Mouse (Mus musculus) G1E-ER4 (cell line): ENCODE data around the gene Gm10643. TPM values are rescaled to one million over a fixed set of nuclear protein-coding genes. Genes with fewer than 3 reads are reported as not detected.

ENCODE experiments used
- GATA1 ChIP-seq: IDR thresholded peaks from one replicate; pipeline ENCODE4 v1.8.0; 2012; ENCODE audit warnings: low read length, inconsistent platforms
- polyA plus RNA-seq: library from polyadenylated mRNA; stranded (reverse); fragments of >175 nt; gene quantifications from 2 replicates; pipeline ENCODE4 v1.2.3, GENCODE M21; 2012

Gm10643 gene
- polyA plus RNA-seq, 1 experiment, result 0.11 TPM

DNA sequence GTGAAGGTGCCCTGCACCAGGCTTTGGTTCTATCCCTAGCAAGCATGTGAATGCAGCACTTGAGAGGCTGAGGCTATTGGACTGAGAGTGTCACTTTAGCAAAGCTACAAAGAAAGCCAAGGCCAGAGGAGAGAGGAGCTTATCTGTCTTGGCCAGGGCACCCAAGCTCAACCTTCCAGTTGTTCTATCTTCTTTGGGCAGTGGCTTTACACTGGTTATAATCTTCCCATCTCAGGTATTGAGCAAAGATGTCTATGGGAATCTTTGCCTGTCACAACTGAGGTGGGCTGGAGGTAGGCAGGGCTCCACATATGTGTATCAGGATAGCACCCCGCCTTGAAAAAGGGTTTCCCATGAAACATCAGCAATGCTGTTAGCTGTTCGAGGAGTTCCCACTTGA is 4.7 kb downstream of the Gm10643 start:
- TF ChIP-seq GATA1, result no peak

GRCm38 (mm10) chr8:84059226-84059625 is 5.7 kb downstream of the Gm10643 start:
- no peak for TF ChIP-seq GATA1

DNA sequence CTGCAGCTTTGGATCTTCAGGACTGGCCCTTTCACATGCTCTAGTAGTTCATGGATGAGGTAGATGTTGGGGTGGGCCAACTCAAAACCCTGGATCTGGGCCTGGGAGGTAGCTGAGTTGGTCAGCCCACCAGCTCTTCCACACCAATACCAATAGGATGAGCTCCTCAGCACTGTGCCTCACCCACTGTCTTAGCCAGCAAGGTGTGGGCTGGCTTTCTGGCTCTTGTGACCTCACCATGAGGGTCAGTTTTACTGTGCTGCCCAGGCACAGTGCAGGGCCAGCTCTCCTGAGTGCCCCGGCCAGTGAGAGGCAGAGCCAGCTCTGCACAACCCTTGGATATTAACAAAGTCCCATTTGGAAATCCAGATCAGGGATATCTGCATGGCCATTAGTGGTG is 7.1 kb downstream of the Gm10643 start:
- TF ChIP-seq GATA1, result no peak

DNA sequence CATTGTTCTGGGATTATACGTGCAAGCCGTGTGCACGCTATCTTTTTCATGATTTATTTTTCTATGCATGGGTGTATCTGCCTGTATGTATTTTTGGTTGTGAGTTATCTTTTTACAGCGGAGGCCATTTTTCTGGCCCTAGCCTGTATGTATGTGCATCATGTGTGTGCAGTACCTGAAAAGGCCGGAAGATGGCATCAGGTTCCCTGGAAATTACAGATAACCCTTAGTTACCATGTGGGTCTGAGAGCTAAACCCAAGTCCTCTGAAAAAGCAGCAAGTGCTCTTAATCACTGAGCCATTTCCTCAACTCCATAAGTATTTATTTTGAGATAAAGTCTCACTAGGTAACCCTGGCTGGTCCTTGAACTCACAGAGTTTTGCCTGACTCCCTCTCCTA is 11.7 kb downstream of the Gm10643 start:
- no peak for TF ChIP-seq GATA1

DNA sequence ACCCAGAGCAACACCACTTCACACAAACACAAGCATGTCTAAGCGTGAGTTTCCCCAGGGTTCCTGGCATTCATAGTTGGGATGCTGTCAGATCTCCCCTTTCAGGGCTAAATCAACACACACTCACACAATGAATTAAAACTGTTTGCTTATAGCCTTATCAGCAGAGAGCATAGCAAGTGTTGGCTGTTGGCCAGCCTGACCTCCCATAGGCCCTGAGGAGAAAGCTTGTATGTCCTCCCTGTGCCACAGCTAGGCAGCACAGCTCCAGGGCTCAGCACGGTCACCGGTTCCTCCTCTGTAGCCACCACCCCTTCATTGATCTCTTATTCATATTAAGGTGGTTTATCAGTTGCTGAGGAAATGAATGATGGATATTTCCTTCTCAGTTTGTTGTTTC is 12.2 kb downstream of the Gm10643 start:
- TF ChIP-seq GATA1, result no peak

DNA sequence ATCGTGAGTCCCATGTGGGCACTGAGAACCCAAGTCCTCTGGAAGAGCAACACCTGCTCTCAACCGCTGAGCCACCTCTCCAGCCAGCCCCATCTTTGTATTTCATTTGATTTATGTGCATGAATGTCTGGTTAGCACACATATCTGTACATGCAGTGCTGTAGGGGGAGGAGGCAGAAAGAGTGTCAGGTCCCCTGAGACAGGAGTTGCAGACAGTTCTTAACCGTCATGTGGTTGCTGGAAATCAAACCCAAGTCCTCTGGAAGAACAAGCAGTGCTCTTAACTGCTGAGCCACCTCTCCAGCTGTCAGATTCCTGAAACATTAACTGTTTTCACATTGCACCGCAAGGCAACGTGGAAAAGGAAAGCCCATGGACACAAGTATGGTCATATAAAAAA is 16.8 kb downstream of the Gm10643 start:
- no peak for TF ChIP-seq GATA1

- TF ChIP-seq GATA1, result no peak
Measured at GRCm38 (mm10) chr8:84046505-84046904, 18.4 kb downstream of the Gm10643 start.

- TF ChIP-seq GATA1, result no peak
Measured at GRCm38 (mm10) chr8:84044900-84045299, 20.0 kb downstream of the Gm10643 start, which contains the start of gene Rln3. Gene Rln3 (minus strand): TSS chr8:84045000.

- no peak for TF ChIP-seq GATA1
Measured at GRCm38 (mm10) chr8:84044103-84044502, 20.8 kb downstream of the Gm10643 start.

DNA sequence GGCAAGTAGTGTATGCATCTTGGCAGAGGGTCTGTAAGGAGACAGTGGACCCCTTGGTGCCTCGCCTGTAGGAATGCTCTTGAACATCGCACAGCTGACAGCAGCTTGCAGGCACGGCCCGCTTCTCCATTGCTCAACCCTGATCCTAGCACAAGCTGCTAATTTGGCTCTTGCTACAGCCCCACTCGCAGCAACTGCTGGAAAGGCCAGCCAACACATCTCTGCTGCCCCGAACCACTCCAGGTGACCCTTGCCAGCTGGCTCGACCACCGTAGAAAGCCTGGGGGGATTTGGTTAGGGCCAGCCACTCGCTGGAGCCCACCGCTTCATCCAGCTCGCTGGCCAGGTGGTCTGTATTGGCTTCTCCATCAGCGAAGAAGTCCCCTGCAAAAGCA is 22.0 kb downstream of the Gm10643 start:
- TF ChIP-seq GATA1, result no peak

DNA sequence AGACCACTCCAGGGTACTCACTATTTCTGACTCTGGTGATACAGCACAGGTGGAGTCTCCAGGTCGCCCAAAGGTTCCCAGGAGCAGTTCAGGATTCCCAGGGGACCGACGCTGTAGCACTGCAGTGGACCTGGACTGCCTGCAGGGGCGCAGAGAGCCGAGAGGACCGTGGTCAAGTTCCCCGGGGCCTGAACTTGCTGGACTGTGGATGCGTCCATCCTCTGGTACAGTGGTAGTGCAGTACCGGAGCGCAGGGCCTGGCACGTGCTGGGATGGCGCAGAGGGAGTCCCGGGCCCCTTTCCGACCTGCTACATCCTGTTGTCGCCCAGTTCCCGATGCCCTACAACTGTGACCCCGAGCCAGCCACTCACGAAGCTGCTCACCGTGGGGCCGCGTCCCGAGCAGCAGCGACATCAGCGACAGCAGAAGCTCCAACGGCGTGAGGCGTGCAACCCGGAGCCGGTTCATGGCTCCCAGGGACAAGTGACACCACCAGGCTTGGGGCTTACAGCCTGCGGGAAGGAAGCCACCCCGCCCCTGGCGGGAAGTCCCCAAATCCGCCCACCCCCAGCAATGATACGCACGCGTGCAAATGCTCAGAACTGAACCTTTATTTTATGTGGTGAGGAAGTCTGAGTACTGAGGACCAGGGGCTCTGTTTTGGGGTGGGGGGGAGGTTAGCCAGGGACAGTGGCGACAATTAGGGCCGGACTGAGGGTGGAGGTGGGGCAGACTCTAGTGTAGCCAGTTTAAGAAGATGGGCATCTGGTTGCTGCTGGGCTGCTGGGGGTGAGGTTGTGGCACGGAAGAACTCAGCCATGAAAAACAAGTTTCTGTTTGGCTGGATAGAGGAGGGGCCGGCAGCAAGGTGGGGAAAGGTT is 22.6 kb downstream of the Gm10643 start, which contains the start of gene Il27ra:
Gene Il27ra, minus strand, starts transcription at position 524 of the 882 bp plus-strand sequence.
- no peak for TF ChIP-seq GATA1

- no peak for TF ChIP-seq GATA1
Measured at GRCm38 (mm10) chr8:84039050-84039449, 25.9 kb downstream of the Gm10643 start.

DNA sequence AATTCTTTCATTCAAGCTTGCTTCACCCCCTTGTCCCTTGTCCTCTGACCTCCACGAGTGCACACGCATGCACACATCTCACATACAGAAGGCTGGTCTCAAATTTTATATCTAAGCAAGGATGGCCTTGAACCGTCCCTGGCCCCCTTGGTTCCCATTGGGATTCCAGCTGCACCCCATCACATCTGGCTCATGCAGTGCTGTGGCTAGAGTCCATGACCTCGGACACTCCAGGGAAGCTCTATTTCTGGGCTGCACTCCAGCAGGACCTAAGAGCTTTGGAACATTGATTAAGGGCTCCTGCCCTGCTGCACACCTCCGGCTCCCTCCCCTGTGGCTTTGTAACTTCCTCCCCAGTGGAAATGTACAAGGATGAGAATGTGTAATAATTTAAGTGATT is 26.9 kb downstream of the Gm10643 start:
- TF ChIP-seq GATA1, result no peak

DNA sequence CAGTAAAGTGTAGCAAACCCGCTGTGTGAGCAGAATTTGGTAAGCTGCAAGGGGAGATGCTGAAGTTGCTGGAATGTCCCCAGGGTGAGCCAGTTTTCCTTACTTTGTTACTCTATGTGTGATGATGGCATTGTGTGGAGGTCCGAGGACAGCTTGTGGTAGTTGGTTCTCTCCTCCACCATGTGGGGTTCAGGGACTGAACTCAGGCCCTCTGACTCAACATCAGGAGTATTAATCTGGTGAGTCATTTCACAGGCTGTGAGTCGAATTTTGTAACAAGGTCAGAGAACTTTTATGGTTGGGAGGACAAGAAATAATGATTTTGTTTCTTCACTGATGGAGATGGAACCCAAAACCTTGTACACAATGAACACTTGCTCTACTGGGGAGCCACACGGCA is 32.2 kb downstream of the Gm10643 start:
- no peak for TF ChIP-seq GATA1

GRCm38 (mm10) chr8:84029272-84029671 is 35.7 kb downstream of the Gm10643 start:
- no peak for TF ChIP-seq GATA1

DNA sequence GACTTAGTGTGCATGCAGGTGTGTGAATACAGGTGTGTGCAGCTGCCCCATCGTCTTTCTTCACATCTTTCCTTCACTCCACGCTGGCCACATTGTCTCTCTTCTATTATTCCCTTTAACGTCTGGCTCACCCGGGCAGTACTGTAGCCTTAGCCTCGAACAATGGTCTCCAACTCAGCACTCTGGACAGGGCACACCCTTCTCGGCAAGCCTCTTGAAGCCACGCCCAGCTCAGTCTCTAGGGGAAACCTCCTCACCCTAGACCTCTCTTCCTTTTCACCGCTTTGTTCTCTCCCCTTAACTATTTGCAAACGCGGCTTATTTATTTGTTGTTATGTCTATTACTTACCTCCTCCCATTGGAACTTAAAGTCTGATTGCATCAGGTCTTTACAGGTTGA is 37.5 kb downstream of the Gm10643 start:
- TF ChIP-seq GATA1, result no peak

GRCm38 (mm10) chr8:84025863-84026262 is 39.1 kb downstream of the Gm10643 start:
- no peak for TF ChIP-seq GATA1
